Mouse (Mus musculus): ENCODE data around the gene Kyat1. TPM values are rescaled to one million over a fixed set of nuclear protein-coding genes. Genes with fewer than 3 reads are reported as not detected.

Kyat1 gene
- polyA plus RNA-seq, 1 experiment from 2014 or later = 18.4 TPM

GRCm38 (mm10) chr2:30211408-30212168 lies 5.9 kb upstream of the Kyat1 start:
- Histone ChIP-seq H3K9me3 (no peaks in the 10 kb centered on the region), H3K27me3 (replicated peaks) (no peaks in the 10 kb centered on the region), H3K4me2 (replicated peaks) (no peak overlapping the region), H3K27ac (no peak overlapping the region), H3K4me1 (replicated peaks) (peaks cover under 1% of the 10 kb centered on the region; the same call in 1 of the 2 replicates), H3K36me3 (no peaks in the 10 kb centered on the region), H3K4me3 (replicated peaks) (no peak overlapping the region), H3K9ac (no peak overlapping the region)
- no peak for ATAC-seq
- WGBS = 69% methylated on average over 6 of the region's 6 CpGs

GRCm38 (mm10) chr2:30207886-30208285 lies 2.2 kb upstream of the Kyat1 start:
- H3K9ac ChIP-seq = no peak overlapping the region
- WGBS = 80% methylated on average over 5 of the region's 5 CpGs
- no peak overlapping the region for H3K4me2 ChIP-seq (replicated peaks)
- no peaks in the 10 kb centered on the region for H3K9me3 ChIP-seq
- peaks cover 11% of the 10 kb centered on the region; the same call in 1 of the 2 replicates for H3K4me1 ChIP-seq (replicated peaks)
- no peak for ATAC-seq
- H3K4me3 ChIP-seq (replicated peaks) = no peak overlapping the region
- H3K27ac ChIP-seq = no peak overlapping the region
- no peaks in the 10 kb centered on the region for H3K36me3 ChIP-seq
- no peaks in the 10 kb centered on the region for H3K27me3 ChIP-seq (replicated peaks)

- H3K4me2 ChIP-seq (replicated peaks) = no peak overlapping the region
- no peak overlapping the region for H3K4me3 ChIP-seq (replicated peaks)
- no peaks in the 10 kb centered on the region for H3K9me3 ChIP-seq
- no peaks in the 10 kb centered on the region for H3K36me3 ChIP-seq
- 71% methylated on average over 4 of the region's 4 CpGs for WGBS
- H3K9ac ChIP-seq = no peak overlapping the region
- no peak overlapping the region for H3K27ac ChIP-seq
- no peaks in the 10 kb centered on the region for H3K27me3 ChIP-seq (replicated peaks)
- peaks cover 11% of the 10 kb centered on the region; the same call in 1 of the 2 replicates for H3K4me1 ChIP-seq (replicated peaks)
- no peak for ATAC-seq
Measured at GRCm38 (mm10) chr2:30207401-30207800, 1.8 kb upstream of the Kyat1 start.

- ATAC-seq = peak; percentile 71
- WGBS = under 1% methylated on average over 13 of the region's 13 CpGs
- H3K27me3 ChIP-seq (replicated peaks) = no peaks in the 10 kb centered on the region
Measured at GRCm38 (mm10) chr2:30205255-30205628, 405 bp downstream of the Kyat1 start.

GRCm38 (mm10) chr2:30203439-30203838 lies 2.2 kb downstream of the Kyat1 start:
- H3K4me3 ChIP-seq (replicated peaks) = no peak overlapping the region
- no peaks in the 10 kb centered on the region for H3K36me3 ChIP-seq
- H3K9ac ChIP-seq = no peak overlapping the region
- no peak overlapping the region for H3K27ac ChIP-seq
- no peaks in the 10 kb centered on the region for H3K9me3 ChIP-seq
- no peak overlapping the region for H3K4me2 ChIP-seq (replicated peaks)
- no peak for ATAC-seq
- 72% methylated on average over 7 of the region's 7 CpGs for WGBS
- H3K27me3 ChIP-seq (replicated peaks) = no peaks in the 10 kb centered on the region
- H3K4me1 ChIP-seq (replicated peaks) = peaks cover 11% of the 10 kb centered on the region; the same call in 1 of the 2 replicates

More at GRCm38 (mm10) chr2:30205255-30205628, 405 bp downstream of the Kyat1 start:
- Histone ChIP-seq H3K9ac (peak overlapping the region; percentile 69), H3K4me1 (replicated peaks) (peaks cover 11% of the 10 kb centered on the region; the same call in 1 of the 2 replicates), H3K4me3 (replicated peaks) (peak overlapping the region; percentile 84), H3K27ac (peak overlapping the region; percentile 88), H3K9me3 (no peaks in the 10 kb centered on the region), H3K36me3 (no peaks in the 10 kb centered on the region), H3K4me2 (replicated peaks) (peak overlapping the region; percentile 83)

GRCm38 (mm10) chr2:30200388-30200925 lies 5.2 kb downstream of the Kyat1 start:
- Histone ChIP-seq H3K36me3 (no peaks in the 10 kb centered on the region), H3K27ac (peak overlapping the region; percentile 71), H3K4me1 (replicated peaks) (peaks cover 5% of the 10 kb centered on the region; the same call in 1 of the 2 replicates), H3K9me3 (no peaks in the 10 kb centered on the region), H3K27me3 (replicated peaks) (no peaks in the 10 kb centered on the region), H3K9ac (no peak overlapping the region), H3K4me3 (replicated peaks) (no peak overlapping the region), H3K4me2 (replicated peaks) (peak overlapping the region; percentile 20; the same call in 1 of the 2 replicates)
- ATAC-seq = peak; percentile 55
- WGBS = 46% methylated on average over 5 of the region's 5 CpGs

- Histone ChIP-seq H3K27ac (peak overlapping the region; percentile 75), H3K4me2 (replicated peaks) (peak overlapping the region; percentile 12; the same call in 1 of the 2 replicates), H3K4me3 (replicated peaks) (no peak overlapping the region), H3K4me1 (replicated peaks) (peaks cover 5% of the 10 kb centered on the region; the same call in 1 of the 2 replicates), H3K27me3 (replicated peaks) (no peaks in the 10 kb centered on the region), H3K36me3 (no peaks in the 10 kb centered on the region), H3K9ac (no peak overlapping the region), H3K9me3 (no peaks in the 10 kb centered on the region)
- peak; percentile 91 for ATAC-seq
- WGBS = 58% methylated on average over 1 of the region's 1 CpGs
Measured at GRCm38 (mm10) chr2:30199984-30200383, 5.7 kb downstream of the Kyat1 start.

- WGBS = 63% methylated on average over 4 of the region's 4 CpGs
- H3K9me3 ChIP-seq = no peaks in the 10 kb centered on the region
- no peak overlapping the region for H3K4me2 ChIP-seq (replicated peaks)
- no peaks in the 10 kb centered on the region; the same call in 1 of the 2 replicates for H3K4me1 ChIP-seq (replicated peaks)
- H3K9ac ChIP-seq = no peak overlapping the region
- no peaks in the 10 kb centered on the region for H3K36me3 ChIP-seq
- no peaks in the 10 kb centered on the region for H3K27me3 ChIP-seq (replicated peaks)
- no peak overlapping the region for H3K4me3 ChIP-seq (replicated peaks)
- no peak overlapping the region for H3K27ac ChIP-seq
- no peak for ATAC-seq
Measured at GRCm38 (mm10) chr2:30198021-30198420, 7.6 kb downstream of the Kyat1 start.

- H3K9me3 ChIP-seq = no peaks in the 10 kb centered on the region
- H3K4me1 ChIP-seq (replicated peaks) = 0 out of 2 replicates have a peak, but pooled peaks cover 3% of the 10 kb centered on the region
- no peak overlapping the region for H3K4me2 ChIP-seq (replicated peaks)
- H3K4me3 ChIP-seq (replicated peaks) = no peak overlapping the region
- H3K9ac ChIP-seq = no peak overlapping the region
- ATAC-seq = no peak
- H3K27ac ChIP-seq = no peak overlapping the region
- no peaks in the 10 kb centered on the region for H3K27me3 ChIP-seq (replicated peaks)
- WGBS = 77% methylated on average over 3 of the region's 3 CpGs
- no peaks in the 10 kb centered on the region for H3K36me3 ChIP-seq
Measured at GRCm38 (mm10) chr2:30194656-30195055, 11.0 kb downstream of the Kyat1 start.

GRCm38 (mm10) chr2:30191790-30192580 lies 13.7 kb downstream of the Kyat1 start:
- H3K36me3 ChIP-seq = no peaks in the 10 kb centered on the region
- no peak overlapping the region for H3K4me2 ChIP-seq (replicated peaks)
- WGBS = 81% methylated on average over 12 of the region's 12 CpGs
- H3K9ac ChIP-seq = no peak overlapping the region
- H3K4me3 ChIP-seq (replicated peaks) = no peak overlapping the region
- no peak overlapping the region for H3K27ac ChIP-seq
- no peaks in the 10 kb centered on the region for H3K9me3 ChIP-seq
- no peak for ATAC-seq
- H3K4me1 ChIP-seq (replicated peaks) = 0 out of 2 replicates have a peak, but pooled peaks cover 3% of the 10 kb centered on the region
- no peaks in the 10 kb centered on the region for H3K27me3 ChIP-seq (replicated peaks)

- no peaks in the 10 kb centered on the region for H3K4me1 ChIP-seq (replicated peaks)
- no peak overlapping the region for H3K4me2 ChIP-seq (replicated peaks)
- H3K9me3 ChIP-seq = no peaks in the 10 kb centered on the region
- H3K36me3 ChIP-seq = peaks cover 6% of the 10 kb centered on the region
- 86% methylated on average over 3 of the region's 3 CpGs for WGBS
- no peak overlapping the region for H3K27ac ChIP-seq
- no peak for ATAC-seq
- no peak overlapping the region for H3K9ac ChIP-seq
- H3K4me3 ChIP-seq (replicated peaks) = no peak overlapping the region
- H3K27me3 ChIP-seq (replicated peaks) = no peaks in the 10 kb centered on the region
Measured at GRCm38 (mm10) chr2:30185681-30186080, 20.0 kb downstream of the Kyat1 start.

GRCm38 (mm10) chr2:30185276-30185675 lies 20.4 kb downstream of the Kyat1 start:
- no peak overlapping the region for H3K9ac ChIP-seq
- H3K9me3 ChIP-seq = no peaks in the 10 kb centered on the region
- H3K4me2 ChIP-seq (replicated peaks) = no peak overlapping the region
- 88% methylated on average over 6 of the region's 6 CpGs for WGBS
- ATAC-seq = peak; percentile 59
- no peak overlapping the region for H3K4me3 ChIP-seq (replicated peaks)
- H3K36me3 ChIP-seq = peaks cover 6% of the 10 kb centered on the region
- H3K27me3 ChIP-seq (replicated peaks) = no peaks in the 10 kb centered on the region
- no peak overlapping the region for H3K27ac ChIP-seq
- no peaks in the 10 kb centered on the region for H3K4me1 ChIP-seq (replicated peaks)
